Mouse (Mus musculus): ENCODE measurements at regions not wholly inside any gene's neighbourhood (a gene's known extent, or its start where the extent isn't known, plus 50 kb on each side); places are given as distances from the start of the nearest gene placed in this dataset.

DNA sequence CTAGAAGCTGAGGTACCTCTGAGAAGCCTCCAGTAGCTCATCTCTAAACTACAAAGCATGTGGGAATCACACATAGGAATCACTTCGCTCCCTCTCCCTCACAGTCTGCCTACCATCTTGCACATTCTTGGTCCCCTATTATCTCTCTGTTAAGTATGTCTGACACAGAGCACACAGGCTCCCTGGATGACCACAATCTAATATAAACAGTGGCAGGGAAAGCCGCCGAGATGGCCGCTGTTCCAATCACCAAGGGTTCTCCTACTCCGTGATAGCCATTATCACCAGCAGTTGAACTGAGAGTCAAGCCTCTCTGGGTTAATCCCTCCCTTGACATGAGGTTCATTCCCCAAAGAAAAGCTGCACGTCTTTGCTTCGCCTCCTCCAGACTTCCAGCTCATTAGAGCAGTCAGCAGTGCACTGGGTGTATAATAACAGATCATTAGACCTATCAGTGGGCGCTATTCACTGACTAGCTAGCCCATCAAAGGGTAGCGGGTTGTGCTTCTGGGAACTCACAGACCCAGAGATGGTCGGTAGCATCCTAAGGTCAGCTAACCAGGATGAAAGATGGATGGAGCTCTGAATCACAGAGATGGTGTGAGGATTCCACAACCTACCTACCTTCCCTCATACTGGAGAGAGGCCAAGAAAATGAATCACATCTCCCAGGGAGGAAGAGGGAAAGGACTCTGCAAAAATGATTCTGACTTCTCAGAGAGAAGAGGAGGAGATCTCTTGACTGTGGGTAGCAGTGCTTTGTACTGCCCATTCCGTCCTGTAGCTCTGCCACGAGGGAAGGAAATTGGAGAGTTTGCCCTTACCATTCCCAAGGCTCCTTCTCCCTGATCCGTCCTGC is 130.9 kb downstream of the Hs3st3b1 start:
- no peak for TF ChIP-seq TCF12 (IDR thresholded peaks at IDR 0.05; ENCODE audit: insufficient read depth, poor library complexity, severe bottlenecking)
- TF ChIP-seq POLR2A (IDR thresholded peaks at IDR 0.05; ENCODE audit: insufficient read length, low read depth) = no peak
- no peak for TF ChIP-seq USF1 (IDR thresholded peaks at IDR 0.05; ENCODE audit: low read depth)
- no peak for TF ChIP-seq POLR2AphosphoS2 (IDR thresholded peaks at IDR 0.05; ENCODE audit: insufficient read length, low read depth)
- TF ChIP-seq MAX (IDR thresholded peaks at IDR 0.05; ENCODE audit: low read depth) = no peak
- TF ChIP-seq CEBPB (IDR thresholded peaks at IDR 0.05; ENCODE audit: insufficient read depth, poor library complexity, severe bottlenecking) = no peak
- TF ChIP-seq E2F4 (IDR thresholded peaks at IDR 0.05; ENCODE audit: insufficient read depth) = no peak
- TF ChIP-seq MYOD1 (IDR thresholded peaks at IDR 0.05; ENCODE audit: control insufficient read depth in 1 of 3, insufficient read length in 2 of 3, low read depth in 2 of 3) = no peak
- TF ChIP-seq REST (IDR thresholded peaks at IDR 0.05; ENCODE audit: insufficient read depth, insufficient read length) = no peak
- no peak for TF ChIP-seq MYOG (IDR thresholded peaks at IDR 0.05; ENCODE audit: control insufficient read depth in 1 of 3, insufficient read depth in 1 of 3, insufficient read length in 2 of 3, low read depth in 2 of 3)
- TF ChIP-seq TCF3 (IDR thresholded peaks at IDR 0.05; ENCODE audit: insufficient read length, low read depth) = no peak
- no peak for TF ChIP-seq SRF (IDR thresholded peaks at IDR 0.05; ENCODE audit: control insufficient read depth, insufficient read length, low read depth)

Data from myocyte (in vitro differentiated cells).